Mouse (Mus musculus) skeletal muscle tissue, postnatal 0 days (tissue): ENCODE results near the gene Gm10974. TPM values are rescaled to one million over a fixed set of nuclear protein-coding genes. Genes with fewer than 3 reads are reported as not detected.

Source experiments
- microRNA-seq, 2 experiments: library from miRNA; unstranded; fragments of <30 nt; microRNA quantifications; one replicate each; pipeline ENCODE4; 2016
- polyA plus RNA-seq: library from polyadenylated mRNA; unstranded; fragments of >200 nt; fragmentation: Nextera tagmentation; extraction: Ambion mirVana; gene quantifications from 2 replicates; pipeline ENCODE4 v1.2.1, GENCODE M21; 2015

Gm10974 gene
- polyA plus RNA-seq: not detected in 2 replicates

DNA sequence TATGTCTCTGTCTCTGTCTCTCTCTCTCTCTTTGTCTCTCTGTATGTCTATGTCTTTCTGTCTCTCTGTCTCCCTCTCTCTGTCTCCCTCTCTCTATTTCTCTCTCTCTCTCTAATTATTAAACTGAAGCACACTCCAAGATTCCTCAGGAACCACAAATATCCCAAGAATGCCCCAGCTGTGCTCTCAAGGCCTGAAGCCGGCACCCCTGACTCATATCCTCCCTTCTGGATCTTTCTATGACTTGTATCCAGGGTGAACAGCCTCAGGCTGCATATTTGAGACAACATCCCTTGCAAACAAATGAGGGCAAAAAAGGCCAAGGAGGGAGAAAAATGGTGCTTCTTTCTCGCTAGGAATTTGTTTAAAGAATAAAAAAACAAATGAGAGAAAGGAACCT is at the start of gene Gm10974:
Gene Gm10974 (plus strand): TSS at position 2 of the 400 bp plus-strand sequence.

DNA sequence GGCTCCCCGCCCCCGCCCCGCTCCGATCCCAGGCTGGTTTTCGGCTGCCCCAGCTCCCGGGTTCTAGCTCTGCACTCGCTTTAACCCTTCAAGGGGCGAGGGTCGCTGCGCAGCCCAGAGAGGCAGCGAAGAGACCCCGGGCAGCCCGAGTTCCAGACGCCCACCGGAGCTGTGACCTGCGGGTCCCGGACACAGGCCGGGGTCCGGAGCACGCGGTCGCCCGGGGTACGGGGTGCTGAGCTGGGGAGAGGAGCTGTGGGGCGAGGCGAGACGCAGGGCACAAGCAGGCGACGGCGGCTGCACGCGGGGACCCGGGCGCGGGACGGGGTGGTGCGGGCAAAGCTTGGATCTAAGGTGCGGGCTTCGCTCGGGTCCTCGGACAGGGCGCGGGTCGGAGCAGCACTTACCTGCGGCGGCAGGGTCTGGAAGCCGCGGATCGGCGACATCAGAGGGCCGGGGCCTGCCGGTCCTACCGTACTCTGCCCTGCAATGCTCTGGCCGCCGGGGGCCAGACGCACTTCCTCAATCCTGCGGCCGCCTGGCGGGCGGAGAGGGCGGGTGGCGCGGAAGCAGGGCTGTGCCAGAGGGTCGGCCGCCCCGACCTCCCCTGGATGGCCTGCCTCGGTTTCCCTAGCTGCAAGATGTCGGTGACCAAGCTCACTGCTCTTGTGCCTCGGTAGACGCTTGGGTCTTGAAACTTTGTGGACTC is 22.3 kb downstream of the Gm10974 start, which contains the start of gene Lrrk1:
Gene Lrrk1 (minus strand): TSS at position 538 of the 709 bp plus-strand sequence.

DNA sequence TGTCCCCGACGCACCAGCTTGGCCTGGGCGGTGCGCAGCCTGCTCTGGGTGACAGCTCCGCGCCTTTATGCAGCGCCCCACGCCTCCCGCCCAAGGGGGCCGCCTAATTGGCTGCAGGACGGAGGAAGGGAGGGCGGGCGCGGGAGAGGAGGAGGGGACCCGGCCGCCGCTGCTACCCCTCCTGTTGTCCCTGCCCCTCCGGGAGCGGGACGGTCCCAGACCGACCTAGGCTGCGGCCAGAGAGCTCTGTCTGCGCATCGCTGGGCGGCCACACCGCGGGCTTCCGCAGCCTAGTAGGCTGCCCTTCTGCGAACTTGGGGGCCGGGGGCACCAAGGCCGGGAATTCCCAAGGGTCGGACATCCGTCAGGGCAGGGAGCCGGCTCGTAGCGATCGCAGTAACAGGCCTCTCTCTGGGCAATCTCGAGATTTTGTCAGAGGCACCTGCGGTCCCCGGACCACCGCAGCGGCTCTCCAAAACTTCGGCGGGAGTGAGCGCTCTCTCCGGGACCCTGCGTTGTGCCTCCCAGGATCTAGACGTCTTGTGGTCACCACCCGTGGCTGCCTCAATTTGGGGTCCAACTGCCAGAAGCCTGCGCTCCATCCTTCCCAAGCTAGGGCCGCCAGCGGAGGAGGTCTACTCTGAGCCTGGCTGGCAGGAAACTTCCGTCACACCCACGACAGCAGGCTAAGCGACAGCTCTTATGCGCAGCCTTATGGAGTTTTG is 61.9 kb downstream of the Gm10974 start, which contains the start of gene Aldh1a3:
Gene Aldh1a3 (minus strand): TSS at position 81 of the 725 bp plus-strand sequence.

Small RNA genes within 50 kb of the gene (microRNA-seq; reads per million reads assigned to microRNA genes)
- 0 reads per million in 2 experiments for gene Mir7057

Other genes with a start within 250 kb of the Gm10974 start
- gene Lrrk1, start 22.4 kb downstream of the Gm10974 start, polyA plus RNA-seq: 6.0 and 6.2 TPM in 2 replicates
- 6.1 and 6.8 TPM in 2 replicates for gene Aldh1a3, start 61.6 kb downstream of the Gm10974 start, polyA plus RNA-seq